Mouse (Mus musculus): ENCODE measurements at regions not wholly inside any gene's neighbourhood (a gene's known extent, or its start where the extent isn't known, plus 50 kb on each side); places are given as distances from the start of the nearest gene placed in this dataset.
A peak's percentile ranks its signal among the peaks of the same experiment; 100 is the strongest.

GRCm38 (mm10) chr7:113651696-113652095 lies 114.1 kb upstream of the Spon1 start:
- H3K4me2 ChIP-seq (ENCODE audit: low read length): no peak overlapping the region
- H3K4me3 ChIP-seq (ENCODE audit: low read depth, low read length): no peak overlapping the region
- DNase-seq (ENCODE audit: low spot score): no peak
- no peak overlapping the region for H3K9ac ChIP-seq (ENCODE audit: low read length)
- no peaks in the 10 kb centered on the region for H3K36me3 ChIP-seq (ENCODE audit: control insufficient read depth, insufficient read depth, low read length)
- 50% methylated on average over 1 of the region's 1 CpGs for WGBS
- no peaks in the 10 kb centered on the region for H3K27me3 ChIP-seq (replicated peaks; ENCODE audit: control insufficient read depth, insufficient read depth, low read length)
- no peak for ATAC-seq (replicated peaks; ENCODE audit: low FRiP score, low TSS enrichment, low read depth)
- H3K9me3 ChIP-seq (ENCODE audit: control insufficient read depth, low read length): no peaks in the 10 kb centered on the region
- H3K4me1 ChIP-seq (replicated peaks; ENCODE audit: control insufficient read depth, insufficient read depth, low read length): no peaks in the 10 kb centered on the region
- no peak overlapping the region for H3K27ac ChIP-seq (ENCODE audit: low read depth)

GRCm38 (mm10) chr7:113653130-113653529 lies 112.7 kb upstream of the Spon1 start:
- no peaks in the 10 kb centered on the region for H3K9me3 ChIP-seq (ENCODE audit: control insufficient read depth, low read length)
- no peaks in the 10 kb centered on the region for H3K27me3 ChIP-seq (replicated peaks; ENCODE audit: control insufficient read depth, insufficient read depth, low read length)
- WGBS: 32% methylated on average over 5 of the region's 5 CpGs
- no peak overlapping the region for H3K4me3 ChIP-seq (ENCODE audit: low read depth, low read length)
- ATAC-seq (replicated peaks; ENCODE audit: low FRiP score, low TSS enrichment, low read depth): no peak
- no peaks in the 10 kb centered on the region for H3K4me1 ChIP-seq (replicated peaks; ENCODE audit: control insufficient read depth, insufficient read depth, low read length)
- no peak overlapping the region for H3K9ac ChIP-seq (ENCODE audit: low read length)
- no peak overlapping the region for H3K4me2 ChIP-seq (ENCODE audit: low read length)
- H3K36me3 ChIP-seq (ENCODE audit: control insufficient read depth, insufficient read depth, low read length): no peaks in the 10 kb centered on the region
- H3K27ac ChIP-seq (ENCODE audit: low read depth): no peak overlapping the region
- DNase-seq (ENCODE audit: low spot score): peak; percentile 68

DNA sequence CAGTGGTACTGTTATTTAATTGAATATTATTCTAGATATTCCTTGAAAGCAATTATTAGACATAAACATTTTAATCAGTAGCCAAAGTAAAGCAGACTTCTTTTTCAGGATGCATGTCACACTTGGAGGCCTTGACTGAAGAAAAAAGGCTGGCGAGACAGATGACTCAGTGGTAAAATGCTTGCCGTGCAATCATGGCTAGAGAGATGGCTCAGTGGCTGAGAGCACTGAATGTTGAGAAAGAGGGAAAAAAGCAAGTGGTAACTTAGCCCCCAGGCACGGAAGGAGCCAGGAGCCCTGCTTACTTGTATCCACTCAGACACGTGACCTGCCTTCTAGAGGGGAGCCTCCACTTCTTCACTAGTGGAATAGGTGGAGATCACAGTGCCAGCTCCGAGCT lies 110.5 kb upstream of the Spon1 start:
- H3K27ac ChIP-seq (ENCODE audit: low read depth): no peak overlapping the region
- no peak overlapping the region for H3K4me3 ChIP-seq (ENCODE audit: low read depth, low read length)
- H3K4me2 ChIP-seq (ENCODE audit: low read length): no peak overlapping the region
- H3K9ac ChIP-seq (ENCODE audit: low read length): no peak overlapping the region
- 71% methylated on average over 5 of the region's 5 CpGs for WGBS
- H3K27me3 ChIP-seq (replicated peaks; ENCODE audit: control insufficient read depth, insufficient read depth, low read length): no peaks in the 10 kb centered on the region
- H3K36me3 ChIP-seq (ENCODE audit: control insufficient read depth, insufficient read depth, low read length): no peaks in the 10 kb centered on the region
- no peaks in the 10 kb centered on the region for H3K4me1 ChIP-seq (replicated peaks; ENCODE audit: control insufficient read depth, insufficient read depth, low read length)
- no peaks in the 10 kb centered on the region for H3K9me3 ChIP-seq (ENCODE audit: control insufficient read depth, low read length)
- ATAC-seq (replicated peaks; ENCODE audit: low FRiP score, low TSS enrichment, low read depth): no peak
- DNase-seq (ENCODE audit: low spot score): no peak

- ATAC-seq (replicated peaks; ENCODE audit: low FRiP score, low TSS enrichment, low read depth) (no peak), DNase-seq (ENCODE audit: low spot score) (no peak)
- H3K36me3 ChIP-seq (ENCODE audit: control insufficient read depth, insufficient read depth, low read length): no peaks in the 10 kb centered on the region
- H3K9me3 ChIP-seq (ENCODE audit: control insufficient read depth, low read length): no peaks in the 10 kb centered on the region
- no peak overlapping the region for H3K4me3 ChIP-seq (ENCODE audit: low read depth, low read length)
- no peak overlapping the region for H3K27ac ChIP-seq (ENCODE audit: low read depth)
- no peaks in the 10 kb centered on the region for H3K4me1 ChIP-seq (replicated peaks; ENCODE audit: control insufficient read depth, insufficient read depth, low read length)
- no peak overlapping the region for H3K9ac ChIP-seq (ENCODE audit: low read length)
- 56% methylated on average over 18 of the region's 18 CpGs for WGBS
- H3K4me2 ChIP-seq (ENCODE audit: low read length): no peak overlapping the region
- no peaks in the 10 kb centered on the region for H3K27me3 ChIP-seq (replicated peaks; ENCODE audit: control insufficient read depth, insufficient read depth, low read length)
Observed at GRCm38 (mm10) chr7:113672779-113673595, 92.8 kb upstream of the Spon1 start.

- no peaks in the 10 kb centered on the region for H3K9me3 ChIP-seq (ENCODE audit: control insufficient read depth, low read length)
- no peaks in the 10 kb centered on the region for H3K27me3 ChIP-seq (replicated peaks; ENCODE audit: control insufficient read depth, insufficient read depth, low read length)
- no peak overlapping the region for H3K9ac ChIP-seq (ENCODE audit: low read length)
- no peaks in the 10 kb centered on the region for H3K36me3 ChIP-seq (ENCODE audit: control insufficient read depth, insufficient read depth, low read length)
- ATAC-seq (replicated peaks; ENCODE audit: low FRiP score, low TSS enrichment, low read depth) (no peak), DNase-seq (ENCODE audit: low spot score) (no peak)
- 75% methylated on average over 12 of the region's 12 CpGs for WGBS
- H3K4me1 ChIP-seq (replicated peaks; ENCODE audit: control insufficient read depth, insufficient read depth, low read length): no peaks in the 10 kb centered on the region
- no peak overlapping the region for H3K4me3 ChIP-seq (ENCODE audit: low read depth, low read length)
- H3K4me2 ChIP-seq (ENCODE audit: low read length): no peak overlapping the region
- H3K27ac ChIP-seq (ENCODE audit: low read depth): no peak overlapping the region
Observed at GRCm38 (mm10) chr7:113673596-113673956, 92.2 kb upstream of the Spon1 start.

- no peak for ATAC-seq (replicated peaks; ENCODE audit: low FRiP score, low TSS enrichment, low read depth)
- Histone ChIP-seq H3K9ac (ENCODE audit: low read length) (no peak overlapping the region), H3K9me3 (ENCODE audit: control insufficient read depth, low read length) (no peaks in the 10 kb centered on the region), H3K4me3 (ENCODE audit: low read depth, low read length) (no peak overlapping the region), H3K27me3 (replicated peaks; ENCODE audit: control insufficient read depth, insufficient read depth, low read length) (no peaks in the 10 kb centered on the region), H3K4me2 (ENCODE audit: low read length) (no peak overlapping the region), H3K36me3 (ENCODE audit: control insufficient read depth, insufficient read depth, low read length) (no peaks in the 10 kb centered on the region), H3K4me1 (replicated peaks; ENCODE audit: control insufficient read depth, insufficient read depth, low read length) (no peaks in the 10 kb centered on the region), H3K27ac (ENCODE audit: low read depth) (no peak overlapping the region)
- WGBS: 76% methylated on average over 5 of the region's 5 CpGs
- no peak for DNase-seq (ENCODE audit: low spot score)
Observed at GRCm38 (mm10) chr7:113682271-113682670, 83.5 kb upstream of the Spon1 start.

GRCm38 (mm10) chr7:113685349-113685748 lies 80.4 kb upstream of the Spon1 start:
- no peak for DNase-seq (ENCODE audit: low spot score)
- 82% methylated on average over 4 of the region's 4 CpGs for WGBS
- Histone ChIP-seq H3K9me3 (ENCODE audit: control insufficient read depth, low read length) (no peaks in the 10 kb centered on the region), H3K36me3 (ENCODE audit: control insufficient read depth, insufficient read depth, low read length) (no peaks in the 10 kb centered on the region), H3K4me2 (ENCODE audit: low read length) (no peak overlapping the region), H3K9ac (ENCODE audit: low read length) (no peak overlapping the region), H3K27ac (ENCODE audit: low read depth) (no peak overlapping the region), H3K27me3 (replicated peaks; ENCODE audit: control insufficient read depth, insufficient read depth, low read length) (no peaks in the 10 kb centered on the region), H3K4me1 (replicated peaks; ENCODE audit: control insufficient read depth, insufficient read depth, low read length) (no peaks in the 10 kb centered on the region), H3K4me3 (ENCODE audit: low read depth, low read length) (no peak overlapping the region)
- ATAC-seq (replicated peaks; ENCODE audit: low FRiP score, low TSS enrichment, low read depth): no peak

DNA sequence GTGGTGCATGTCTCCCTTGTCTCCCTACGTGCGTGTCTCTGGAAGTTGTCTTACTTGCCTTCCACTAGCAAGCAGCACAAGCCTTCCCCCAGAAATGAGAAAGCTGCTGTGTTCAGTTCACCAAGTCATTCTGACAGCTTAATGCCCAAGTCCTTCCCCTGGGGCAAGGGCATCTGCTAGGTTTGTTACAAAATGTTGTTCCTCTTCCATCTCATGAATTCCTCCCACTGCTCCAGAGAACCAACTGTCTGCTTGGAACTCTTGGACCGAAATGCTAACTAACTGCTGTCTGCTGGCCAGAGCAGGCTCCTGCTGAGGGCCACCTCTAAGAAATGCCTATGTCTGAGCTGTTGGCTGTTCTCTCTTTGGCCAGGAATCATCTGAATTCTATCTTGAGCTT lies 79.3 kb upstream of the Spon1 start:
- Histone ChIP-seq H3K4me2 (ENCODE audit: low read length) (no peak overlapping the region), H3K27ac (ENCODE audit: low read depth) (no peak overlapping the region), H3K9me3 (ENCODE audit: control insufficient read depth, low read length) (no peaks in the 10 kb centered on the region), H3K4me1 (replicated peaks; ENCODE audit: control insufficient read depth, insufficient read depth, low read length) (no peaks in the 10 kb centered on the region), H3K9ac (ENCODE audit: low read length) (no peak overlapping the region), H3K36me3 (ENCODE audit: control insufficient read depth, insufficient read depth, low read length) (no peaks in the 10 kb centered on the region), H3K27me3 (replicated peaks; ENCODE audit: control insufficient read depth, insufficient read depth, low read length) (no peaks in the 10 kb centered on the region), H3K4me3 (ENCODE audit: low read depth, low read length) (no peak overlapping the region)
- ATAC-seq (replicated peaks; ENCODE audit: low FRiP score, low TSS enrichment, low read depth): no peak
- DNase-seq (ENCODE audit: low spot score): no peak
- WGBS: 75% methylated on average over 3 of the region's 3 CpGs

DNA sequence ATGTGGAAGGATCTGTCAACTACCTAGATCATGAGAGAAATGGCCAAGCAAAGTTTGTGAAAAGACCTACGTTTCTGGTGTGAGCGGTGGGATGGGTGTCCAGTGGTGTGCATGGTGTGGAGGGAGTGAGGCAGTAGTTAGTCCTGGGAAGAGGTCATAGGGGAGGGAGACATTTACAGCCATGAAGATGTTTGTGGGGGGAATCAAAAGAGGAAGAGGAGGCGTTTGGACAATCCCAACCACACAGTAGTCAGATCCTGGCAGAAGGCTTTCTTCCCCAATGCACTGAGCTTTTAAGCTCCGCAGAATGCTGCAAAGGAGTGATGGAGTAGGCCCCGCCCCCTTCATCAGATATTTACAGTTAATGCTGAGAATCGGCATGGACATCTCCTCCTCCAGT lies 78.2 kb upstream of the Spon1 start:
- no peak for DNase-seq (ENCODE audit: low spot score)

More for the DNA sequence above, 78.2 kb upstream of the Spon1 start:
- WGBS: 81% methylated on average over 6 of the region's 6 CpGs
- Histone ChIP-seq H3K27me3 (replicated peaks; ENCODE audit: control insufficient read depth, insufficient read depth, low read length) (no peaks in the 10 kb centered on the region), H3K36me3 (ENCODE audit: control insufficient read depth, insufficient read depth, low read length) (no peaks in the 10 kb centered on the region), H3K9me3 (ENCODE audit: control insufficient read depth, low read length) (no peaks in the 10 kb centered on the region), H3K4me1 (replicated peaks; ENCODE audit: control insufficient read depth, insufficient read depth, low read length) (no peaks in the 10 kb centered on the region), H3K4me3 (ENCODE audit: low read depth, low read length) (no peak overlapping the region), H3K4me2 (ENCODE audit: low read length) (no peak overlapping the region), H3K27ac (ENCODE audit: low read depth) (no peak overlapping the region), H3K9ac (ENCODE audit: low read length) (no peak overlapping the region)
- ATAC-seq (replicated peaks; ENCODE audit: low FRiP score, low TSS enrichment, low read depth): no peak

All from intestine, embryonic 14.5 days (tissue).